Mouse (Mus musculus) ES-E14 (cell line): Measurements from ENCODE around the gene 2310057N15Rik.
"Not testable (repeated sequence)": the region's sequence is repeated elsewhere in the genome, so short reads cannot be mapped to it uniquely, and the experiment has no call there.

Experiments used
- HCFC1 ChIP-seq: IDR thresholded peaks from 2 replicates; pipeline ENCODE4 v1.6.1; 2012; ENCODE audit warnings: low read length, inconsistent platforms, borderline replicate concordance; ENCODE audit not compliant: insufficient read depth
- ZC3H11A ChIP-seq: IDR thresholded peaks from 2 replicates; pipeline ENCODE4 v1.6.1; 2012; ENCODE audit warnings: low read depth, mild to moderate bottlenecking, inconsistent platforms, low read length, borderline replicate concordance
- ZNF384 ChIP-seq: IDR thresholded peaks from 2 replicates; pipeline ENCODE4 v1.6.1; 2012; ENCODE audit warnings: low read depth, low read length, inconsistent platforms

DNA sequence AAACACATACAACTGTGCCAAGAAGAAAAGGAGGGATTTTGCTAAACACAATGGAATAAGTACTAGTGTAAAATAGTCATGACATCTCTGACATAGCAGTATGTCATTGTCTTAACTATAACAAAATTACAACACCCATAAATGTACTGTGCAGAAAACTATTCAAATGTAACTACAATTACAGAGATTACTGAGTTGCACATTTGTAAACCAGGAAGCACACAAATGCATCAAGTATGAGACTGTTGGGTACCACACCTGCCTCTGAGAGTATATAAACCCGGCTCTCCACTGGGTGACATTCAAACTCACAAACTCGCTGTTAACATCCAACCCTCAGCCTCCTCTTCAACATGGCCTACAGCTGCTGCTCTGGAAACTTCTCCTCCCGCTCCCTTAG, 15.5 kb downstream of the 2310057N15Rik start, which contains the start of gene 2310034C09Rik:
- TF ChIP-seq ZC3H11A, ZNF384, HCFC1: not testable (repeated sequence)
